Mouse (Mus musculus): ENCODE measurements around the gene Tmbim1. TPM values are rescaled to one million over a fixed set of nuclear protein-coding genes. Genes with fewer than 3 reads are reported as not detected.

Tmbim1 gene
- polyA plus RNA-seq (2015; fragmentation: Nextera tagmentation; extraction: Ambion mirVana), result 44.2 and 66.5 TPM in 2 replicates

GRCm38 (mm10) chr1:74305522-74305921 is at the start of gene Tmbim1:
Gene Tmbim1, minus strand, starts transcription at chr1:74305622.

GRCm38 (mm10) chr1:74284543-74285160 is 20.8 kb downstream of the Tmbim1 start, which contains the start of the genes Aamp and Pnkd:
Gene Aamp, minus strand, starts transcription at chr1:74284738.
Gene Pnkd, plus strand, starts transcription at chr1:74284930.

DNA sequence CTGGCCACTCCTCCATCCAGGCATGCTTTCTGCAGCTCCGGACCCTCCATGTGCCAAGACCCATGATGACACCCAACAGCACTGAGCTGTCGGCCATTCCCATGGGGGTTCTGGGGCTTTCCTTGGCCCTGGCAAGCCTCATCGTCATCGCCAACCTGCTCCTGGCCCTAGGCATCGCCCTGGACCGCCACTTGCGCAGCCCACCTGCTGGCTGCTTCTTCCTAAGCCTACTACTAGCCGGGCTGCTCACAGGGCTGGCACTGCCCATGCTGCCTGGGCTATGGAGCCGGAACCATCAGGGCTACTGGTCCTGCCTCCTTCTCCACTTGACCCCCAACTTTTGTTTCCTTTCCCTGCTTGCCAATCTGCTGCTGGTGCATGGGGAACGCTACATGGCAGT is 26.9 kb downstream of the Tmbim1 start, which contains the start of gene Gpbar1:
TSS of gene Gpbar1 (plus strand) at position 13 of the 400 bp plus-strand sequence.

Other genes starting within 250 kb of the Tmbim1 start
- gene Tns1, start 181.2 kb downstream of the Tmbim1 start, polyA plus RNA-seq (2015; fragmentation: Nextera tagmentation; extraction: Ambion mirVana), result 61.2 and 72.3 TPM in 2 replicates
- 0.58 and 1.1 TPM in 2 replicates for gene Rufy4, start 180.1 kb downstream of the Tmbim1 start, polyA plus RNA-seq (2015; fragmentation: Nextera tagmentation; extraction: Ambion mirVana)
- 0.35 and 0.47 TPM in 2 replicates for gene Cxcr2, start 151.6 kb downstream of the Tmbim1 start, polyA plus RNA-seq (2015; fragmentation: Nextera tagmentation; extraction: Ambion mirVana)
- not detected in 2 replicates for gene Cxcr1, start 111.0 kb downstream of the Tmbim1 start, polyA plus RNA-seq (2015; fragmentation: Nextera tagmentation; extraction: Ambion mirVana)
- gene Arpc2, start 69.5 kb downstream of the Tmbim1 start, polyA plus RNA-seq (2015; fragmentation: Nextera tagmentation; extraction: Ambion mirVana), result 298 and 366 TPM in 2 replicates
- 0.62 and 0.69 TPM in 2 replicates for gene Gpbar1, start 27.1 kb downstream of the Tmbim1 start, polyA plus RNA-seq (2015; fragmentation: Nextera tagmentation; extraction: Ambion mirVana)
- gene Aamp, start 20.9 kb downstream of the Tmbim1 start, polyA plus RNA-seq (2015; fragmentation: Nextera tagmentation; extraction: Ambion mirVana), result 163 and 251 TPM in 2 replicates
- 116 and 139 TPM in 2 replicates for gene Pnkd, start 20.7 kb downstream of the Tmbim1 start, polyA plus RNA-seq (2015; fragmentation: Nextera tagmentation; extraction: Ambion mirVana)
- gene Catip, start 56.5 kb upstream of the Tmbim1 start, polyA plus RNA-seq (2015; fragmentation: Nextera tagmentation; extraction: Ambion mirVana), result 0.16 and 0.52 TPM in 2 replicates
- 9.2 and 14.0 TPM in 2 replicates for gene Slc11a1, start 69.6 kb upstream of the Tmbim1 start, polyA plus RNA-seq (2015; fragmentation: Nextera tagmentation; extraction: Ambion mirVana)
- 46.5 and 55.3 TPM in 2 replicates for gene Ctdsp1, start 85.9 kb upstream of the Tmbim1 start, polyA plus RNA-seq (2015; fragmentation: Nextera tagmentation; extraction: Ambion mirVana)
- 0.35 and 0.50 TPM in 2 replicates for gene Vil1, start 103.8 kb upstream of the Tmbim1 start, polyA plus RNA-seq (2015; fragmentation: Nextera tagmentation; extraction: Ambion mirVana)
- gene Cnot9, start 200.4 kb upstream of the Tmbim1 start, polyA plus RNA-seq (2015; fragmentation: Nextera tagmentation; extraction: Ambion mirVana), result 21.9 and 26.8 TPM in 2 replicates
- gene Plcd4, start 237.3 kb upstream of the Tmbim1 start, polyA plus RNA-seq (2015; fragmentation: Nextera tagmentation; extraction: Ambion mirVana), result 0.54 and 0.57 TPM in 2 replicates
- gene Usp37, start 238.7 kb upstream of the Tmbim1 start, polyA plus RNA-seq (2015; fragmentation: Nextera tagmentation; extraction: Ambion mirVana), result 8.0 and 10.9 TPM in 2 replicates

Measured in adrenal gland, postnatal 0 days (tissue).